Mouse (Mus musculus): ENCODE results near the gene Ppa2.

Gene Ppa2

GRCm38 (mm10) chr3:133309954-133310808, at the start of gene Ppa2:
Gene Ppa2 (plus strand): TSS chr3:133310110.
- DNase-seq (ENCODE audit: low spot score) = peak; percentile 65

- DNase-seq (ENCODE audit: low spot score) = peak; percentile 55
Measured at GRCm38 (mm10) chr3:133271887-133272286, 38.0 kb upstream of the Ppa2 start.

GRCm38 (mm10) chr3:133284587-133284986, 25.3 kb upstream of the Ppa2 start:
- no peak for DNase-seq (ENCODE audit: low spot score)

- DNase-seq (ENCODE audit: low spot score) = no peak
Measured at GRCm38 (mm10) chr3:133288795-133289194, 21.1 kb upstream of the Ppa2 start.

GRCm38 (mm10) chr3:133304328-133304727, 5.6 kb upstream of the Ppa2 start:
- DNase-seq (ENCODE audit: low spot score) = no peak

- no peak for DNase-seq (ENCODE audit: low spot score)
Measured at GRCm38 (mm10) chr3:133308361-133308760, 1.5 kb upstream of the Ppa2 start.

GRCm38 (mm10) chr3:133309359-133309758, 551 bp upstream of the Ppa2 start:
- no peak for DNase-seq (ENCODE audit: low spot score)

- DNase-seq (ENCODE audit: low spot score) = no peak
Measured at GRCm38 (mm10) chr3:133310809-133311179, 884 bp downstream of the Ppa2 start.

GRCm38 (mm10) chr3:133312331-133312730, 2.4 kb downstream of the Ppa2 start:
- no peak for DNase-seq (ENCODE audit: low spot score)

- DNase-seq (ENCODE audit: low spot score) = no peak
Measured at GRCm38 (mm10) chr3:133312850-133313249, 2.9 kb downstream of the Ppa2 start.

- DNase-seq (ENCODE audit: low spot score) = no peak
Measured at GRCm38 (mm10) chr3:133313491-133314199, 3.7 kb downstream of the Ppa2 start.

- DNase-seq (ENCODE audit: low spot score) = peak; percentile 54
Measured at GRCm38 (mm10) chr3:133314475-133314874, 4.6 kb downstream of the Ppa2 start.

GRCm38 (mm10) chr3:133315011-133315410, 5.1 kb downstream of the Ppa2 start:
- DNase-seq (ENCODE audit: low spot score) = no peak

- DNase-seq (ENCODE audit: low spot score) = no peak
Measured at GRCm38 (mm10) chr3:133315647-133316046, 5.7 kb downstream of the Ppa2 start.

GRCm38 (mm10) chr3:133317845-133318244, 7.9 kb downstream of the Ppa2 start:
- DNase-seq (ENCODE audit: low spot score) = no peak

GRCm38 (mm10) chr3:133318596-133318995, 8.7 kb downstream of the Ppa2 start:
- DNase-seq (ENCODE audit: low spot score) = no peak

- DNase-seq (ENCODE audit: low spot score) = no peak
Measured at GRCm38 (mm10) chr3:133319795-133320194, 9.9 kb downstream of the Ppa2 start.

- DNase-seq (ENCODE audit: low spot score) = no peak
Measured at GRCm38 (mm10) chr3:133320313-133320712, 10.4 kb downstream of the Ppa2 start.

- no peak for DNase-seq (ENCODE audit: low spot score)
Measured at GRCm38 (mm10) chr3:133321928-133322327, 12.0 kb downstream of the Ppa2 start.

GRCm38 (mm10) chr3:133322552-133322951, 12.6 kb downstream of the Ppa2 start:
- DNase-seq (ENCODE audit: low spot score) = no peak

GRCm38 (mm10) chr3:133325135-133325534, 15.2 kb downstream of the Ppa2 start:
- DNase-seq (ENCODE audit: low spot score) = no peak

- no peak for DNase-seq (ENCODE audit: low spot score)
Measured at GRCm38 (mm10) chr3:133328551-133328950, 18.6 kb downstream of the Ppa2 start.

- no peak for DNase-seq (ENCODE audit: low spot score)
Measured at GRCm38 (mm10) chr3:133329406-133329805, 19.5 kb downstream of the Ppa2 start.

Data from ovary, postnatal 10 days (tissue).